Mouse (Mus musculus): ENCODE data around the gene Megf9. TPM values are rescaled to one million over a fixed set of nuclear protein-coding genes. Genes with fewer than 3 reads are reported as not detected.

Gene Megf9
- total and polyA plus RNA-seq, 3 experiments = not detected

GRCm38 (mm10) chr4:70517646-70518045 lies 17.1 kb downstream of the Megf9 start:
- DNase-seq (ENCODE audit: extremely low read depth) = no peak
- TF ChIP-seq NELFE (IDR thresholded peaks at IDR 0.05; ENCODE audit: low read depth, low read length) = no peak
- no peak for TF ChIP-seq ZKSCAN1 (IDR thresholded peaks at IDR 0.05; ENCODE audit: borderline replicate concordance, low read depth, low read length)
- TF ChIP-seq IRF4 (IDR thresholded peaks at IDR 0.05; ENCODE audit: low read depth, low read length) = no peak
- TF ChIP-seq POLR2A (IDR thresholded peaks at IDR 0.05; ENCODE audit: low read depth, low read length) = no peak
- no peak for TF ChIP-seq PAX5 (IDR thresholded peaks at IDR 0.05; ENCODE audit: low read length)
- dilution Hi-C loops (cut with MboI; ENCODE audit: extremely low pct_ligation_motif_present, extremely low pct_unique_long_range_greater_than_20kb, low sequenced_read_pairs) = no loop called here
- in situ Hi-C loops (cut with MboI; ENCODE audit: low pct_ligation_motif_present, low pct_unique_long_range_greater_than_20kb, low sequenced_read_pairs) = no loop called here
- no peak overlapping the region for H3K27ac ChIP-seq (ENCODE audit: insufficient read depth, low read depth)
- no peaks in the 10 kb centered on the region for H3K27me3 ChIP-seq (replicated peaks)
- no peak overlapping the region for H3K4me3 ChIP-seq (replicated peaks in 1 of 3; ENCODE audit: low read depth in 2 of 3, low read length in 2 of 3, poor library complexity in 1 of 3)
- 0 out of 2 replicates have a peak, but pooled peaks cover 2% of the 10 kb centered on the region for H3K79me2 ChIP-seq (replicated peaks; ENCODE audit: control insufficient read depth, extremely low read depth, insufficient read depth, poor library complexity, severe bottlenecking)
- no peak overlapping the region for H3K4me2 ChIP-seq (ENCODE audit: insufficient read depth, low read depth, poor library complexity, severe bottlenecking)
- H3K9ac ChIP-seq (ENCODE audit: insufficient read depth, low read depth) = no peak overlapping the region
- H3K36me3 ChIP-seq (replicated peaks in 1 of 2; ENCODE audit: control insufficient read depth in 1 of 2, insufficient read depth in 1 of 2, low read length in 1 of 2) = no peaks in the 10 kb centered on the region
- peaks cover 2 to 19% of the 10 kb centered on the region in 2 experiments; a peak in 3 of 4 replicates for H3K4me1 ChIP-seq (ENCODE audit: control insufficient read depth in 1 of 2, insufficient read depth in 2 of 2)
- H3K9me3 ChIP-seq (replicated peaks; ENCODE audit: low read length) = no peaks in the 10 kb centered on the region

- Histone ChIP-seq H3K9me3 (replicated peaks; ENCODE audit: low read length) (no peaks in the 10 kb centered on the region), H3K4me3 (replicated peaks in 1 of 3; ENCODE audit: low read depth in 2 of 3, low read length in 2 of 3, poor library complexity in 1 of 3) (no peak overlapping the region), H3K4me2 (ENCODE audit: insufficient read depth, low read depth, poor library complexity, severe bottlenecking) (no peak overlapping the region), H3K9ac (ENCODE audit: insufficient read depth, low read depth) (no peak overlapping the region), H3K27ac (ENCODE audit: insufficient read depth, low read depth) (no peak overlapping the region), H3K4me1 (ENCODE audit: control insufficient read depth in 1 of 2, insufficient read depth in 2 of 2) (peaks cover 2 to 19% of the 10 kb centered on the region in 2 experiments; a peak in 3 of 4 replicates), H3K79me2 (replicated peaks; ENCODE audit: control insufficient read depth, extremely low read depth, insufficient read depth, poor library complexity, severe bottlenecking) (0 out of 2 replicates have a peak, but pooled peaks cover 2% of the 10 kb centered on the region), H3K27me3 (replicated peaks) (no peaks in the 10 kb centered on the region), H3K36me3 (replicated peaks in 1 of 2; ENCODE audit: control insufficient read depth in 1 of 2, insufficient read depth in 1 of 2, low read length in 1 of 2) (no peaks in the 10 kb centered on the region)
- in situ Hi-C loops (cut with MboI; ENCODE audit: low pct_ligation_motif_present, low pct_unique_long_range_greater_than_20kb, low sequenced_read_pairs) = no loop called here
- dilution Hi-C loops (cut with MboI; ENCODE audit: extremely low pct_ligation_motif_present, extremely low pct_unique_long_range_greater_than_20kb, low sequenced_read_pairs) = no loop called here
- no peak for DNase-seq (ENCODE audit: extremely low read depth)
- TF ChIP-seq IRF4 (IDR thresholded peaks at IDR 0.05; ENCODE audit: low read depth, low read length) (no peak), POLR2A (IDR thresholded peaks at IDR 0.05; ENCODE audit: low read depth, low read length) (no peak), NRF1 (IDR thresholded peaks at IDR 0.05; ENCODE audit: low read depth, low read length) (no peak), ETS1 (conservative IDR thresholded peaks at IDR 0.05; ENCODE audit: low read depth, low read length) (no peak), MAX (IDR thresholded peaks at IDR 0.05; ENCODE audit: low read length) (no peak), RCOR1 (conservative IDR thresholded peaks at IDR 0.05; ENCODE audit: low read depth, low read length) (no peak), MXI1 (IDR thresholded peaks at IDR 0.05; ENCODE audit: low read depth, low read length) (no peak), MEF2A (IDR thresholded peaks at IDR 0.05; ENCODE audit: borderline replicate concordance, low read depth, low read length) (no peak), ZMIZ1 (IDR thresholded peaks at IDR 0.05; ENCODE audit: low read depth, low read length) (no peak), GABPA (IDR thresholded peaks at IDR 0.05; ENCODE audit: insufficient replicate concordance, low read depth, low read length) (no peak), ZC3H11A (IDR thresholded peaks at IDR 0.05; ENCODE audit: low read depth, low read length) (no peak), E2F4 (IDR thresholded peaks at IDR 0.05; ENCODE audit: insufficient replicate concordance, low read depth, low read length) (no peak), MAZ (IDR thresholded peaks at IDR 0.05; ENCODE audit: low read depth, low read length) (no peak), KAT2A (IDR thresholded peaks at IDR 0.05; ENCODE audit: insufficient replicate concordance, low read length) (no peak), USF1 (IDR thresholded peaks at IDR 0.05; ENCODE audit: low read depth, low read length) (no peak), ZKSCAN1 (IDR thresholded peaks at IDR 0.05; ENCODE audit: borderline replicate concordance, low read depth, low read length) (no peak), ZNF384 (IDR thresholded peaks at IDR 0.05; ENCODE audit: low read depth, low read length) (no peak), SIN3A (IDR thresholded peaks at IDR 0.05; ENCODE audit: low read length) (no peak), ELF1 (IDR thresholded peaks at IDR 0.05; ENCODE audit: low read depth, low read length) (no peak)
Measured at GRCm38 (mm10) chr4:70516289-70516688, 18.5 kb downstream of the Megf9 start.

All from CH12.LX (cell line).